Mouse (Mus musculus) olfactory bulb, adult 2 months (tissue): ENCODE measurements at regions not wholly inside any gene's neighbourhood (a gene's known extent, or its start where the extent isn't known, plus 50 kb on each side); places are given as distances from the start of the nearest gene placed in this dataset.

Experiments
- CTCF ChIP-seq: fragments of 200-500 bp; IDR thresholded peaks from 2 replicates; pipeline ENCODE4 v1.5.1; 2012; ENCODE audit warnings: low read depth, mild to moderate bottlenecking, low read length, moderate library complexity; ENCODE audit not compliant: insufficient read depth
- POLR2A ChIP-seq: fragments of 200-500 bp; IDR thresholded peaks from 2 replicates; pipeline ENCODE4 v1.6.1; 2012; ENCODE audit warnings: mild to moderate bottlenecking, low read depth, low read length, moderate library complexity; ENCODE audit not compliant: insufficient read depth

- TF ChIP-seq CTCF: no peak
- no peak for TF ChIP-seq POLR2A
These were observed 95.3 kb upstream of the Unc5b start for GRCm38 (mm10) chr10:60926632-60927031.
